Mouse (Mus musculus) hindbrain, embryonic 11.5 days (tissue): ENCODE measurements around the gene Pmm2. TPM values are rescaled to one million over a fixed set of nuclear protein-coding genes. Genes with fewer than 3 reads are reported as not detected.

Source experiments
- ATAC-seq: fragments of 200-750 bp; cut with Nextera tagmentation; 2 replicates; pipeline ENCODE4 v1.8.0; 2017; ENCODE audit warnings: mild to moderate bottlenecking, moderate TSS enrichment, moderate library complexity; ENCODE audit not compliant: low FRiP score
- DNase-seq: peaks from one replicate; pipeline ENCODE4 v3.0.0-alpha.2; 2015; ENCODE audit warnings: low spot score
- H3K27ac ChIP-seq: fragments of 300-500 bp; sonication (generic); 2 replicates; pipeline ENCODE4 v1.5.1; 2014; ENCODE audit warnings: mild to moderate bottlenecking, low read depth, low read length
- H3K27me3 ChIP-seq: fragments of 300-500 bp; sonication (generic); 2 replicates; pipeline ENCODE4 v1.6.1; 2014; ENCODE audit warnings: mild to moderate bottlenecking, low read length, moderate library complexity, mixed read lengths; ENCODE audit not compliant: control insufficient read depth, insufficient read depth
- H3K36me3 ChIP-seq: fragments of 300-500 bp; sonication (generic); 2 replicates; pipeline ENCODE4 v1.6.1; 2014; ENCODE audit warnings: mild to moderate bottlenecking, low read length, moderate library complexity, mixed read lengths; ENCODE audit not compliant: control insufficient read depth, insufficient read depth
- H3K4me1 ChIP-seq: fragments of 300-500 bp; sonication (generic); replicated peaks from 2 replicates; pipeline ENCODE4 v1.6.1; 2014; ENCODE audit warnings: low read length, mixed read lengths; ENCODE audit not compliant: control insufficient read depth, insufficient read depth
- H3K4me2 ChIP-seq: fragments of 300-500 bp; sonication (generic); replicated peaks from 2 replicates; pipeline ENCODE4 v1.6.1; 2014; ENCODE audit warnings: mild to moderate bottlenecking, low read depth, low read length
- H3K4me3 ChIP-seq: fragments of 300-500 bp; sonication (generic); 2 replicates; pipeline ENCODE4 v1.5.1; 2014; ENCODE audit warnings: low read depth, low read length
- H3K9ac ChIP-seq: fragments of 300-500 bp; sonication (generic); 2 replicates; pipeline ENCODE4 v1.6.1; 2014; ENCODE audit warnings: low read depth, low read length
- H3K9me3 ChIP-seq: fragments of 300-500 bp; sonication (generic); 2 replicates; pipeline ENCODE4 v1.6.1; 2016; ENCODE audit warnings: low read length; ENCODE audit not compliant: control insufficient read depth
- WGBS: fragments of 180-500 bp; shearing (Covaris S2); extraction: QIAGEN DNeasy Blood & Tissue Kit; methylation state at CpG from one replicate; pipeline ENCODE4 v1.1.7; 2014; 5-methylcytosine and 5-hydroxymethylcytosine counted together
- polyA plus RNA-seq: library from polyadenylated mRNA; unstranded; fragments of >200 nt; fragmentation: Nextera tagmentation; extraction: Ambion mirVana; gene quantifications from 2 replicates; pipeline ENCODE4 v1.2.1, GENCODE M21; 2014

Gene Pmm2
- polyA plus RNA-seq, 1 experiment from 2014 or later: 43.3 TPM

DNA sequence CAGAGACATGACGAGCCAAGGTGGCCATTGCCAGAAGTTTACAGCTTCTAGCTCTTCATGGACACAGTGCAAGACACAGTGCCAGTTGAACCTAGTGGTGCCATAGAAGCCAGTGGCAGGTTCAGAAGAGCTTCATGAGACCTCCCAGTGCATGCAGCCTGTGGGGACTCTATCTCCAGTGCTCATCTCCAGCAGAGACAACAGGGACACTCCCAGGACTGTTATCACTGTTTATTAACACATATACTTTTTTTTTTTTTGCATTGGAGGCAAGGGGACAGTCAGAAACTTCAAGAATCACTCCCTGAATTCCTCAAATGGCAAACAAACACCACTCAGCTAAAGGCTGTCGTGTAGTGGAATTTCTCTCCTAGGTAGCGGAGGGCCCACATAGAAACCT, 24.0 kb upstream of the Pmm2 start:
- H3K4me2 ChIP-seq: no peak overlapping the region
- H3K27ac ChIP-seq: no peak overlapping the region
- no peak overlapping the region for H3K4me3 ChIP-seq
- 80% methylated on average over 3 of the region's 3 CpGs for WGBS
- no peaks in the 10 kb centered on the region for H3K9me3 ChIP-seq
- H3K4me1 ChIP-seq: no peaks in the 10 kb centered on the region
- no peak for ATAC-seq
- no peak overlapping the region for H3K9ac ChIP-seq
- peaks cover 9% of the 10 kb centered on the region for H3K27me3 ChIP-seq
- H3K36me3 ChIP-seq: no peaks in the 10 kb centered on the region; the same call in 1 of the 2 replicates
- DNase-seq: no peak

DNA sequence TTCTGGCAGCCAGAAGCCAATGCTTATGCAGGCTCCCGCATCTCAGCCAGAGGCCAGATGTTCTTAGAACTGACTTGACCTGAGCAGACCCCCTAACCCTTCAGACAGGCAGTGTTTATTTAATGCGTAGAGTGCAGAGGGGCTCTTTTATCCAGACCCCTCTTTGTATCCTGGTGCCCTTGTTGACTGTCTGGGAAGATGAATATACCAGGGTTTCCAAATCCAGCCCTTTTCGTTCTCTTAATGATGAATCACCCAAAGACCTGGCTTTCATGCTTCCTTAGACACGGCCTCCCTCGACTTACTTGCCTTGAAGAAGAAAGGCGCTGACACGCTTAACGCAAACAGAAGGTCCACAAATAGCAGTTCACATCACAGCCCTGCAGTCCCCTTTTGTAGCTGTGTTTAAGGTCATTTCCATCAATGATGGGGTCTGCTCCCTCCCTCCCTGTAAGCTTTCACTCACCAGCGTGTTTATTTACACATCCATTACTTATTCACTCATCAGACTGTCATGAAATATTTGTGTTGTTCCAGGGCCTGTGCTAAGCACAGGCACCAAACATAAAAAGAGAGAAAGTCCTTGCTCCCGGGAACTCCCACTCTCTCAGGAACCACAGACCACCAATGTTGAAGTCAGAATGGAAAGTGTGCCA, 17.7 kb upstream of the Pmm2 start:
- no peaks in the 10 kb centered on the region for H3K36me3 ChIP-seq
- H3K9me3 ChIP-seq: no peaks in the 10 kb centered on the region
- WGBS: 16% methylated on average over 10 of the region's 10 CpGs
- no peak overlapping the region for H3K27ac ChIP-seq
- peak; percentile 28 for DNase-seq
- H3K27me3 ChIP-seq: peaks cover 7% of the 10 kb centered on the region
- H3K4me1 ChIP-seq: 0 out of 2 replicates have a peak, but pooled peaks cover 4% of the 10 kb centered on the region
- no peak overlapping the region for H3K4me2 ChIP-seq
- H3K9ac ChIP-seq: no peak overlapping the region
- ATAC-seq: no peak
- H3K4me3 ChIP-seq: no peak overlapping the region

DNA sequence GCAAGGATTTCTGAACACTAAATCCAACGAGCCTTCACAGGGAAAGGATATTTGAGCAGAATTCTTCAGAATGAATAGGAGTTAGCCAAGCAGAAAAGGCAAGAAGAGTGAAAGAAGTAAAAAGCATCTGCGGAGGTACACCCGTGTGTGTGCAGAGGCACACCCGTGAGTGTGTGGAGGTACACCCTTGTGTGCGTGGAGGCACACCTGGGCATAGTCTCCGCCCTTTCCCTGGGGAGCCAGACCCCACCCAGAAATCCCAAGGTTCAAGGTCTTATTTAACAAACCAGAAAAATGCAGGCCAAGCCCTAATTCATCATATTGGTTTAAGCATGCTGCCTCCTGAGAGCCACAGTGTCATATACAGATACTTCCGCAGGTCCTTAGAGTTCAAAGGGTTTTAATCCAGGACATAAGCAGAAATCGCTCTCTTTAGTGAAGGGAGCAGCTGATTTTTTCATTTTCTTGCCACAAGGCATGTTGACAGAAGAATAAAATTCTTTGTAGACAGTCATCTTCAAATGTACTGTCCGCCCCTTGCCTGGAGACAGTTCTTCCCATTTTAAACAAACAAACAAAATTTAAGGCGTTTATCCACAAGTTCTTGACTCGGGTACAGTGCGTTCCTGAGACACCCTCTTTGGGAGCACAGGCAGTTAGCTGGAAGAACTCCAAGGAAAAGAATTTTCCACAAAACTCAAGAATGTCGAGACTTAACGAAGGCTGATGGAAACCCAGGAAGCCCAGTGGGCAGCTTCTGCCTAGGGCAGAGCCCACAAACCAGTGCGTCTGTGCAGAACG, 17.0 kb upstream of the Pmm2 start:
- WGBS: 80% methylated on average over 16 of the region's 16 CpGs
- Histone ChIP-seq H3K4me3 (no peak overlapping the region), H3K4me1 (0 out of 2 replicates have a peak, but pooled peaks cover 4% of the 10 kb centered on the region), H3K9ac (no peak overlapping the region), H3K27me3 (peaks cover 7% of the 10 kb centered on the region), H3K4me2 (no peak overlapping the region), H3K9me3 (no peaks in the 10 kb centered on the region), H3K27ac (no peak overlapping the region), H3K36me3 (no peaks in the 10 kb centered on the region)
- no peak for DNase-seq
- ATAC-seq: no peak

DNA sequence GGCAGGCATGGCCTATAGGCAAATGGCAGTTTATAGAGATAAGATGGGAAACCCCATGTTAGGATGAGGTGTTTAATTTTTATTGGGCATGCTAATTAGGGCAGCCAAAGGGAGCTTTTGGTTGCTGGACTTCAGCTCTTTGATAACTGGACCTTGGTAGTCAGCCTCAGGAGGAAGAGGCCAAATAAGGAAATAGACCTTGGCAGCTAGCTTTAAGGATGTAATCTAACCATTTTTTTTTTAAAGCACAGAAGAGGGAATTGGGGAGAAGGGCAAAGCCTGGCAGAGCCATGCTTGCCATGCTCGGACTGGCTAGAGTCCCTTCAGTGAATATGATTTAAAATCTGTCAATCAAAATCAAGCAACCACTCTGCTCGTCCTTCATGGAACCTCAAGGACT, 7.1 kb upstream of the Pmm2 start:
- ATAC-seq: no peak
- H3K9me3 ChIP-seq: no peaks in the 10 kb centered on the region
- H3K36me3 ChIP-seq: no peaks in the 10 kb centered on the region
- WGBS: 88% methylated on average over 2 of the region's 2 CpGs
- no peak overlapping the region for H3K4me3 ChIP-seq
- no peak overlapping the region for H3K9ac ChIP-seq
- DNase-seq: no peak
- H3K27ac ChIP-seq: no peak overlapping the region
- H3K27me3 ChIP-seq: no peaks in the 10 kb centered on the region
- H3K4me2 ChIP-seq: no peak overlapping the region
- no peaks in the 10 kb centered on the region for H3K4me1 ChIP-seq

DNA sequence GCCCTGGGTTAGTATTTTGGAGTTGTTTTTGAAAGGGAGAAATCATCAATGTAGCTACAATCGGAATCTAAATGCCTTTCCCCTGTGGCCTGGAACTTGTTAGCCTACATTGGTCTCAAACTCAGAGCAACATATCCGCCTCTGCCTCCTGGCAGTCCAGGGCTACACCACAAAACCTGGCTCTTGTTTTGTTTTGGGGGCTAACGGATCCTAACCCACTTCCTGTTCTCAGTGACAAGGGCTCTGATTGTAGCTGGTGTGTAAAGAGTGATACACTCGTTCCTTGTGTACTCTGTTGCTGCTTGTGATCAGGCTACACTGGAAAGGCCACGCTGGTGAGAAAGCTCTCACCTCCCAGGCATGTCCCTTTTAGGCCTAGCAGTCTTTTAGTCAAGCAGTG, 6.0 kb upstream of the Pmm2 start:
- H3K4me3 ChIP-seq: no peak overlapping the region
- peaks cover 5% of the 10 kb centered on the region; the same call in 1 of the 2 replicates for H3K4me1 ChIP-seq
- ATAC-seq (no peak), DNase-seq (no peak)
- no peak overlapping the region for H3K9ac ChIP-seq
- H3K4me2 ChIP-seq: no peak overlapping the region
- H3K27ac ChIP-seq: no peak overlapping the region
- H3K36me3 ChIP-seq: 0 out of 2 replicates have a peak, but pooled peaks cover 2% of the 10 kb centered on the region
- no peaks in the 10 kb centered on the region for H3K27me3 ChIP-seq
- WGBS: 91% methylated on average over 5 of the region's 5 CpGs
- H3K9me3 ChIP-seq: no peaks in the 10 kb centered on the region

DNA sequence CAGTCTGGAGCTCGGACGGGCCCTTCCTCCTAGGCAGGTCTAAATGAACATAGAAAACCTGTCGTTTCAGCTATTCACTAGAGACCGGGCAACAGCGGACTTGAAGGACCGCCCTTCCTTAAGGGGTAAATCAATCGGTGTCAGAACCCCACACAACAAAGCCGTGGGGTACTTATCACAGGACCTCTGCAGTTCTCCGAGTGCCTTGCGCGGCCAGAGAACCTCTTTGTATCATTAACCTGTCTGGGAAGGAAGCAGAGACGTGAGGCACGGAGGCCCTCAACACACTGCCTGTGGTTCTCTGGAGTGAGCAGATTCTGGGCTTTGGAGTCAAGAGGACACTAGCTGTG, 632 bp upstream of the Pmm2 start:
- WGBS: under 1% methylated on average over 13 of the region's 13 CpGs
- peak; percentile 34; the same call in 1 of the 2 replicates for ATAC-seq

DNA sequence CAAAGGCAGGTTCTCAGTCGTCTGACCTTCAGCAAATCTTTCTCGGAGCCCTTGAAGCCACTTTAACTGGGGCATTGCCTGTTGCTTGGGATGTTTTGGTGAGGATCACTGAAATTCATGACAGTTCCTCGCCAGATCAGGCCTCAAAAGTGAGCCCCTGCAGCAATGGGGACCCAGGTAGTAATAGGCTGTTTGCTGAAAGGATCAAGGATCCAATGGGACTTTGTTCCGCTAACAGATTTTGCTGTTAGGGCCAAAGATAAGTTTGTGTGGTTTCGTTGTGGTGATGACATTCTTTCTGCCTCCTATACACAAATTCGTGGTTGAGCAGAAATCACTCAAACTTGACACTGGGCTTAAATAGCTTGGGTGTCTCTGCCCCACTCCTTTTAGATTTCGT, 657 bp downstream of the Pmm2 start:
- Histone ChIP-seq H3K9ac (peak overlapping the region; percentile 90), H3K36me3 (0 out of 2 replicates have a peak, but pooled peaks cover 2% of the 10 kb centered on the region), H3K27ac (no peak overlapping the region), H3K9me3 (no peaks in the 10 kb centered on the region), H3K4me2 (peak overlapping the region; percentile 68), H3K4me1 (peaks cover 5% of the 10 kb centered on the region; the same call in 1 of the 2 replicates), H3K27me3 (no peaks in the 10 kb centered on the region), H3K4me3 (peak overlapping the region; percentile 74)
- ATAC-seq (no peak), DNase-seq (no peak)
- 53% methylated on average over 7 of the region's 7 CpGs for WGBS

More for the DNA sequence above, 632 bp upstream of the Pmm2 start:
- Histone ChIP-seq H3K4me1 (peaks cover 5% of the 10 kb centered on the region; the same call in 1 of the 2 replicates), H3K36me3 (0 out of 2 replicates have a peak, but pooled peaks cover 2% of the 10 kb centered on the region), H3K4me2 (peak overlapping the region; percentile 68), H3K27ac (peak overlapping the region; percentile 79), H3K9me3 (no peaks in the 10 kb centered on the region), H3K9ac (peak overlapping the region; percentile 90), H3K4me3 (peak overlapping the region; percentile 74), H3K27me3 (no peaks in the 10 kb centered on the region)
- DNase-seq: no peak

DNA sequence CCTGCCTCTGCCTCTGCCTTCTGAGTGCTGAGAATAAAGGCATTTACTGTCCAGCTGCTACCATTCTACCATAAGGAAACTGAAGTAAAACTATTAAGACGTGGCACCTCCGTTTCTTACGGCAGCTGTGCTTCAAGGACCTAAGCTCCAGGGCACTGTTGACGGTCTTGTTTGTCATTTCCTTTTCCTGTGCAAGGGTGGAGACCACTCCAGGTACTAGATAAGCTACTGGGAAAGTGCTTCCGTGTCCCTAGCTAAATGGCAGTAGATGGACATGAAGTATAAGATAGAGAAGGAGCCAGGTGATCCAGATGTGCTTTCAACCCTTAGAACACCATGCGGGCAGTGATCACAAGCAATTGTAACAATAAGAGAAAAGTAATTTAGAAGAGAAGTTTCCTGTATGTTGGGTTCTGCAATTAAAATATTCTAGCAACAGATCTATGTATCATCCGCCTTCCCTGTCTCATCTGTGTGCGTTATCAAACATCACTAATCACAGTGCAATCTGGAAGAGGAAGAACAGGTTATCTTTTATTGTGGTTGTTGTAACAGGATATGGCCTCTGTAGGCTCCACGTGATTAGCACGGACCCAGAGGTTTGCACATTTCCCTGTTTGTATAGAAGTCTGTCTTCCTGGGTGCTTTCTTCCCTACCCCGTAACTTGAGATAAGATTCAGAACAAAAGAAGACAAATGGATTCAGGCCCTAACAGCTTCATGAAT, 2.2 kb downstream of the Pmm2 start:
- Histone ChIP-seq H3K4me3 (no peak overlapping the region), H3K9me3 (no peaks in the 10 kb centered on the region), H3K9ac (no peak overlapping the region), H3K27ac (no peak overlapping the region), H3K4me2 (no peak overlapping the region), H3K36me3 (0 out of 2 replicates have a peak, but pooled peaks cover 2% of the 10 kb centered on the region), H3K4me1 (peaks cover 5% of the 10 kb centered on the region; the same call in 1 of the 2 replicates), H3K27me3 (no peaks in the 10 kb centered on the region)
- 94% methylated on average over 11 of the region's 11 CpGs for WGBS
- ATAC-seq (no peak), DNase-seq (no peak)
